Mouse (Mus musculus) E14TG2a.4 (cell line): ENCODE data around the gene Sdhaf4.
"Not testable (repeated sequence)": the region's sequence is repeated elsewhere in the genome, so short reads cannot be mapped to it uniquely, and the experiment has no call there.

ENCODE experiments used
- H3K27me3 ChIP-seq: 2 replicates; pipeline ENCODE4 v1.6.1; 2014; ENCODE audit warnings: low read length, control low read depth; ENCODE audit not compliant: insufficient read depth
- H3K36me3 ChIP-seq: 2 replicates; pipeline ENCODE4 v1.6.1; 2014; ENCODE audit warnings: low read length, control low read depth; ENCODE audit not compliant: insufficient read depth
- H3K4me1 ChIP-seq: replicated peaks from 2 replicates; pipeline ENCODE4 v1.6.1; 2014; ENCODE audit warnings: low read depth, low read length, control low read depth
- H3K4me3 ChIP-seq: replicated peaks from 2 replicates; pipeline ENCODE4 v1.5.1; 2014; ENCODE audit warnings: mild to moderate bottlenecking, low read length
- H3K9me3 ChIP-seq: 2 replicates; pipeline ENCODE4 v1.6.1; 2014; ENCODE audit warnings: low read length, control low read depth
- CTCF ChIP-seq: conservative IDR thresholded peaks from 2 replicates; pipeline ENCODE4 v1.5.1; 2014; ENCODE audit warnings: low read length
- NANOG ChIP-seq: IDR thresholded peaks from 2 replicates; pipeline ENCODE4 v1.6.1; 2014; ENCODE audit warnings: borderline replicate concordance, low read length, mixed read lengths
- POU5F1 ChIP-seq: IDR thresholded peaks from 2 replicates; pipeline ENCODE4 v1.6.1; 2014; ENCODE audit warnings: low read length, borderline replicate concordance

The Sdhaf4 gene

GRCm38 (mm10) chr1:23999318-23999717, 6.1 kb downstream of the Sdhaf4 start:
- Histone ChIP-seq H3K4me3 (no peak overlapping the region), H3K27me3 (no peaks in the 10 kb centered on the region), H3K4me1 (peaks cover under 1% of the 10 kb centered on the region; the same call in 1 of the 2 replicates), H3K9me3 (no peaks in the 10 kb centered on the region), H3K36me3 (peaks cover 30% of the 10 kb centered on the region)
- TF ChIP-seq NANOG (no peak), CTCF (no peak), POU5F1 (no peak)

DNA sequence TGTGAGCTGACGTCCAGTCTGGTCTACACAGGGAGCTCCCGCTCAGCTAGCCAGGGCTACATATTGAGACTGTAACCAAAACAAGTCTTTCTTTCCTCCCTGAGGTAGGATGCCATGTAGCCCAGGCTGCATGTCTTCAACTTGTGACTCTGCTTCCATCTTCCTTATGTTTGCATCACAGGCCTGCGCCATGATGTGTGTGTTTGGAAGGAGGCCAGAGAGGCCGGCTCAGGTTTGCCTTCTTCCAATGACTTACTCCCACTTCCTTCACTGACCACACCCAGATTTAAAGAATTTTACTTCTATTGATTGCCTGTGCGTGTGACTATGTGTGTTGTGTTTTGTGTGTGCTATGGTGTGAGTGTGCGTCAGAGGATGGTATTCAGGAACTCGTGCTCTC, 6.6 kb downstream of the Sdhaf4 start:
- no peaks in the 10 kb centered on the region for H3K9me3 ChIP-seq
- H3K36me3 ChIP-seq, result peaks cover 30% of the 10 kb centered on the region
- H3K4me3 ChIP-seq, result no peak overlapping the region
- H3K27me3 ChIP-seq, result no peaks in the 10 kb centered on the region
- no peak for TF ChIP-seq NANOG
- TF ChIP-seq CTCF, result no peak
- no peak for TF ChIP-seq POU5F1
- H3K4me1 ChIP-seq, result peaks cover 2% of the 10 kb centered on the region; the same call in 1 of the 2 replicates

- no peaks in the 10 kb centered on the region for H3K9me3 ChIP-seq
- H3K36me3 ChIP-seq, result peaks cover 30% of the 10 kb centered on the region
Observed at GRCm38 (mm10) chr1:23998120-23998810, 7.2 kb downstream of the Sdhaf4 start.

GRCm38 (mm10) chr1:23997493-23997892, 8.0 kb downstream of the Sdhaf4 start:
- H3K4me3 ChIP-seq, result no peak overlapping the region
- peaks cover 27% of the 10 kb centered on the region for H3K36me3 ChIP-seq
- no peaks in the 10 kb centered on the region for H3K27me3 ChIP-seq
- peaks cover 4% of the 10 kb centered on the region; the same call in 1 of the 2 replicates for H3K4me1 ChIP-seq
- no peak for TF ChIP-seq NANOG
- no peaks in the 10 kb centered on the region for H3K9me3 ChIP-seq

More at GRCm38 (mm10) chr1:23998120-23998810, 7.2 kb downstream of the Sdhaf4 start:
- H3K4me1 ChIP-seq, result peaks cover 4% of the 10 kb centered on the region; the same call in 1 of the 2 replicates
- TF ChIP-seq POU5F1 (no peak), CTCF (no peak), NANOG (no peak)
- no peaks in the 10 kb centered on the region for H3K27me3 ChIP-seq
- no peak overlapping the region for H3K4me3 ChIP-seq

DNA sequence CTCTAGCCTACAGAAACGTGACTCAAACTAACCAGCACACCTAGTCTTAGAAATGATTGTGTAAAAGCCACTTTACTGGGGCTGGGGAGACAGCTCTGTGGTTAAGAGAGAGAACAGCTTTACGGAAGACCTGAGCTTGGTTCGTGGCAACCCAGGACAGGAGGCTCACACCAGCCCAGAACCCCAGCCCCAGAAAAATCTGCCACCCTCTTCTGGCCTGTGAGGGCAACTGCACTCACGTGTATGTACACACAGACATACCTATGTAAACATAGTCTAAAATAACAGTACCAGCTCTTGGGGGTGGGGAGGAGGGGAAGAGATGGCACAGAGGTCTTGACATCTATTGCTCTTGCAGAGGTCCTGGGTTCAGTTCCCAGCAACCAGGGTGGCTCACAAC, 10.0 kb downstream of the Sdhaf4 start:
- H3K4me1 ChIP-seq, result peaks cover 4% of the 10 kb centered on the region; the same call in 1 of the 2 replicates
- no peak overlapping the region for H3K4me3 ChIP-seq
- H3K36me3 ChIP-seq, result peaks cover 12% of the 10 kb centered on the region; the same call in 1 of the 2 replicates
- H3K9me3 ChIP-seq, result no peaks in the 10 kb centered on the region
- H3K27me3 ChIP-seq, result no peaks in the 10 kb centered on the region
- TF ChIP-seq POU5F1 (no peak), CTCF (peak; percentile 35; the same call in 1 of the 2 replicates), NANOG (no peak)

DNA sequence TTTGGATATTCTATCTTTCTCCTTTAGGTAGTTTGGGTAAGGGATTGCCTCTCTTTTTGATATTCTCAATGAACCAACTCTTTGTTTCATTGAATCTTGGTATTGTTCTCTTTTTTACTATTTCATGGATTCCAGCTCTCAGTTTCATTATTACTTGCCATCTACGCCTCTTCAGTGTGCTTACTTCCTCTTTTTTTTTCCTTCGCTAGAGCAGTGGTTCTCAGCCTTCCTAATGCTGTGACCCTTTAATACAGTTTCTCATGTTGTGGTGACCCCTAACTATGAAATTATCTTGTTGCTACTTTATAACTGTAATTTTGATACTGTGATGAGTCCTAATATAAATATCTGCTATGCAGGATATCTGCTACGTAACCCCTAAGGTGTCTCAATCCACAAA, 22.3 kb downstream of the Sdhaf4 start:
- no peak for TF ChIP-seq POU5F1
- TF ChIP-seq NANOG, result no peak
- no peak for TF ChIP-seq CTCF
- no peaks in the 10 kb centered on the region for H3K9me3 ChIP-seq
- H3K27me3 ChIP-seq, result no peaks in the 10 kb centered on the region
- H3K4me3 ChIP-seq, result no peak overlapping the region
- no peaks in the 10 kb centered on the region for H3K36me3 ChIP-seq
- H3K4me1 ChIP-seq, result no peaks in the 10 kb centered on the region

- TF ChIP-seq POU5F1 (no peak), NANOG (no peak), CTCF (no peak)
- no peaks in the 10 kb centered on the region for H3K27me3 ChIP-seq
- H3K9me3 ChIP-seq, result no peaks in the 10 kb centered on the region
- H3K4me1 ChIP-seq, result peaks cover 8% of the 10 kb centered on the region; the same call in 1 of the 2 replicates
- H3K4me3 ChIP-seq, result no peak overlapping the region
- no peaks in the 10 kb centered on the region for H3K36me3 ChIP-seq
Observed at GRCm38 (mm10) chr1:23978281-23978680, 27.2 kb downstream of the Sdhaf4 start.

- not testable (repeated sequence) for H3K27me3 ChIP-seq, H3K36me3 ChIP-seq, H3K4me3 ChIP-seq, H3K9me3 ChIP-seq
- 0 out of 2 replicates have a peak, but pooled peaks have one; percentile 9 for TF ChIP-seq NANOG
- H3K4me1 ChIP-seq, result peaks cover 54% of the 10 kb centered on the region
Observed at GRCm38 (mm10) chr1:23971159-23971558, 34.3 kb downstream of the Sdhaf4 start.
